Mouse (Mus musculus) urinary bladder, postnatal 14 days (tissue): ENCODE measurements around the gene Pdcd11.

Experiments used
- DNase-seq: peaks from one replicate; pipeline ENCODE4 v3.0.0; 2021; ENCODE audit warnings: low spot score

The Pdcd11 gene

GRCm38 (mm10) chr19:47090550-47091156 lies at the start of gene Pdcd11, which contains the start of gene Usmg5:
TSS of gene Pdcd11 (plus strand) at chr19:47090768.
TSS of gene Usmg5 (minus strand) at chr19:47090647.
- DNase-seq: peak; percentile 96

GRCm38 (mm10) chr19:47043608-47044007 lies 47.0 kb upstream of the Pdcd11 start:
- DNase-seq: no peak

GRCm38 (mm10) chr19:47046343-47046742 lies 44.2 kb upstream of the Pdcd11 start:
- DNase-seq: no peak

- no peak for DNase-seq
Observed at GRCm38 (mm10) chr19:47047236-47047833, 43.2 kb upstream of the Pdcd11 start.

- no peak for DNase-seq
Observed at GRCm38 (mm10) chr19:47049061-47049460, 41.5 kb upstream of the Pdcd11 start.

GRCm38 (mm10) chr19:47049840-47050239 lies 40.7 kb upstream of the Pdcd11 start:
- no peak for DNase-seq

GRCm38 (mm10) chr19:47050271-47051032 lies 40.1 kb upstream of the Pdcd11 start, which contains the start of gene Pcgf6:
TSS of gene Pcgf6 (minus strand) at chr19:47050906.
- DNase-seq: peak; percentile 84

GRCm38 (mm10) chr19:47052927-47053326 lies 37.6 kb upstream of the Pdcd11 start:
- DNase-seq: no peak

- peak; percentile 35 for DNase-seq
Observed at GRCm38 (mm10) chr19:47053471-47053870, 37.1 kb upstream of the Pdcd11 start.

- no peak for DNase-seq
Observed at GRCm38 (mm10) chr19:47057684-47058083, 32.9 kb upstream of the Pdcd11 start.

- DNase-seq: no peak
Observed at GRCm38 (mm10) chr19:47065860-47066259, 24.7 kb upstream of the Pdcd11 start.

- DNase-seq: peak; percentile 98
Observed at GRCm38 (mm10) chr19:47067096-47067882, 23.3 kb upstream of the Pdcd11 start, which contains the start of gene Taf5. TSS of gene Taf5 (plus strand) at chr19:47067746.

- DNase-seq: peak; percentile 86
Observed at GRCm38 (mm10) chr19:47067924-47068611, 22.5 kb upstream of the Pdcd11 start.

- no peak for DNase-seq
Observed at GRCm38 (mm10) chr19:47088226-47088625, 2.3 kb upstream of the Pdcd11 start.

- no peak for DNase-seq
Observed at GRCm38 (mm10) chr19:47089718-47090525, 646 bp upstream of the Pdcd11 start.

- DNase-seq: no peak
Observed at GRCm38 (mm10) chr19:47101080-47101479, 10.5 kb downstream of the Pdcd11 start.

- no peak for DNase-seq
Observed at GRCm38 (mm10) chr19:47104641-47105271, 14.2 kb downstream of the Pdcd11 start.

- no peak for DNase-seq
Observed at GRCm38 (mm10) chr19:47118634-47119033, 28.1 kb downstream of the Pdcd11 start.

GRCm38 (mm10) chr19:47121054-47121453 lies 30.5 kb downstream of the Pdcd11 start:
- DNase-seq: no peak

- peak; percentile 43 for DNase-seq
Observed at GRCm38 (mm10) chr19:47122802-47123201, 32.2 kb downstream of the Pdcd11 start.
